Mouse (Mus musculus) hindbrain, embryonic 16.5 days (tissue): ENCODE measurements around the gene Dag1. TPM values are rescaled to one million over a fixed set of nuclear protein-coding genes. Genes with fewer than 3 reads are reported as not detected.
"Not testable (repeated sequence)": the region's sequence is repeated elsewhere in the genome, so short reads cannot be mapped to it uniquely, and the experiment has no call there.

Source experiments
- ATAC-seq: fragments of 200-750 bp; cut with Nextera tagmentation; 2 replicates; pipeline ENCODE4 v1.8.0; 2017; ENCODE audit warnings: moderate TSS enrichment, moderate library complexity
- H3K27ac ChIP-seq: fragments of 300-500 bp; sonication (generic); 2 replicates; pipeline ENCODE4 v1.5.1; 2014; ENCODE audit warnings: low read depth, mild to moderate bottlenecking, control low read depth, low read length, moderate library complexity
- H3K27me3 ChIP-seq: fragments of 300-500 bp; sonication (generic); replicated peaks from 2 replicates; pipeline ENCODE4 v1.6.1; 2014; ENCODE audit warnings: low read length; ENCODE audit not compliant: control insufficient read depth, insufficient read depth
- H3K36me3 ChIP-seq: fragments of 300-500 bp; sonication (generic); 2 replicates; pipeline ENCODE4 v1.6.1; 2014; ENCODE audit warnings: mild to moderate bottlenecking, low read length, moderate library complexity, mixed read lengths; ENCODE audit not compliant: control insufficient read depth, insufficient read depth
- H3K4me1 ChIP-seq: fragments of 300-500 bp; sonication (generic); 2 replicates; pipeline ENCODE4 v1.6.1; 2014; ENCODE audit warnings: low read depth, low read length; ENCODE audit not compliant: control insufficient read depth, insufficient read depth
- H3K4me2 ChIP-seq: fragments of 300-500 bp; sonication (generic); 2 replicates; pipeline ENCODE4 v1.6.1; 2014; ENCODE audit warnings: mild to moderate bottlenecking, low read length, control low read depth, moderate library complexity
- H3K4me3 ChIP-seq: fragments of 300-500 bp; sonication (generic); 2 replicates; pipeline ENCODE4 v1.5.1; 2014; ENCODE audit warnings: mild to moderate bottlenecking, low read length, control low read depth, moderate library complexity
- H3K9ac ChIP-seq: fragments of 300-500 bp; sonication (generic); 2 replicates; pipeline ENCODE4 v1.6.1; 2014; ENCODE audit warnings: low read depth, mild to moderate bottlenecking, control low read depth, low read length, moderate library complexity
- H3K9me3 ChIP-seq: fragments of 300-500 bp; sonication (generic); 2 replicates; pipeline ENCODE4 v1.6.1; 2014; ENCODE audit warnings: mild to moderate bottlenecking, low read length, moderate library complexity; ENCODE audit not compliant: control insufficient read depth
- WGBS: fragments of 180-500 bp; shearing (Covaris S2); extraction: QIAGEN DNeasy Blood & Tissue Kit; methylation state at CpG from one replicate; pipeline ENCODE4 v1.1.7; 2014; 5-methylcytosine and 5-hydroxymethylcytosine counted together
- polyA plus RNA-seq: library from polyadenylated mRNA; unstranded; fragments of >200 nt; fragmentation: Nextera tagmentation; extraction: Ambion mirVana; gene quantifications from 2 replicates; pipeline ENCODE4 v1.2.1, GENCODE M21; 2015

Dag1 gene
- polyA plus RNA-seq, 1 experiment from 2014 or later = 75.4 TPM

DNA sequence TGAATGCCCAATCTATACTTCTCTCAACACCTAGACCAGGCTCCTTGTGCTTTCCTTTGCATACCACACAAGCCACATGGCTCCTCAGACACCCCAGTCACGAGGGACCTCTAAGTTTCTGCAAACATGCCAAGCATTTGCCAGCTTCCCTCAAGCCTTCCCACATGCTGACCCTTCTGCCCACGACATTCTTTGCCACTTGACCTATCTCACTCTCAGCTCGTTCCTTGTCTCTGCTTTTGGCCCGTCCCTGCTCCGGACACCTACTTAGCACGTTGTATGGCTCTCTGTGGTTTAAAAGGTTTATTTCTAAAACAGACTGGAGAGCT is 11.5 kb upstream of the Dag1 start:
- ATAC-seq = no peak
- Histone ChIP-seq H3K9ac (no peak overlapping the region), H3K27me3 (no peaks in the 10 kb centered on the region), H3K4me2 (no peak overlapping the region), H3K9me3 (no peaks in the 10 kb centered on the region), H3K36me3 (no peaks in the 10 kb centered on the region), H3K27ac (no peak overlapping the region), H3K4me3 (no peak overlapping the region), H3K4me1 (no peaks in the 10 kb centered on the region)
- whole genome bisulfite sequencing = 61% methylated on average over 6 of the region's 6 CpGs

DNA sequence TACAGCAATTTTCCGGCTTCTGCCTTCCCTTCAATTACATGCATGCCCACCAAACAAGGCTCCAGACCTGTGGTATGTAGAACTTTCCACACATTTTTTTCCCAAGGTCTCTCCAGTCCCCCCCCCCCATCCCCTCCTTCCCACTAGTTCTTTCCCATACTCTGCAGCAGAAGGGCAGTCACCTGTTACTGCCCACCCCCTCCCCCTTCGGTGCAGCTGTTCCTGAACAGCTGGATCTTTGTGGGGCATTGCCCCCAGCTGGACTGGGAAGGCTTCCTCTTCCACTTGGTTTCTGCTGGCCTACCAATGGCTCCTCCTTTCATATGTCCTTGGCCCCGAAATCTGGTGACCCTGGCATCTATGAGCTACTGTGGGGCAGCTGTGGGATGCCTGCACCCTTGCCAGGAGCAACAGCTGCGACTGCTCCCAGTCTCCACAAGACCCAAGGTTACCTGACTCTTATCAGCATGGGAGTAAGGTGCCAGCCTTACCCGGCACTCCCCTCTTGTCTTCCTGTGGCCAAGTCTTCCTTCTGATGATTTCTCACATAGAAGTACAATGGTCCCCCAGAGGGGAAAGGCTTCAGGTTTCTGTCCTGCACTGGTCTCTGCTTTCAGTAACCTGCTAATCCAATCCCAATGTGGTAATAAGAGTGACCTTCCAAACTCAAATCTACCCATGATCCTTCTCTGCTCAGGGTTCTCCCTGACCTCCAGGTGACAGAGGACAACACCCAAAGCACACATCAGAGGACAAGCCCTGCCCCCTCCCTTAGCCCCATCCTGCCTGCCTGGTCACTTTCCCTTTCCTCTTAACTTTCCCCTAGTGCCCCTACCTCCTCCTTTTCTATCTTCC is 10.9 kb upstream of the Dag1 start:
- H3K27ac ChIP-seq = no peak overlapping the region
- no peak overlapping the region for H3K4me3 ChIP-seq
- no peak overlapping the region for H3K4me2 ChIP-seq
- H3K27me3 ChIP-seq = no peaks in the 10 kb centered on the region
- 82% methylated on average over 5 of the region's 5 CpGs for WGBS
- no peak overlapping the region for H3K9ac ChIP-seq
- ATAC-seq = no peak
- H3K36me3 ChIP-seq = no peaks in the 10 kb centered on the region
- no peaks in the 10 kb centered on the region for H3K9me3 ChIP-seq
- H3K4me1 ChIP-seq = no peaks in the 10 kb centered on the region

DNA sequence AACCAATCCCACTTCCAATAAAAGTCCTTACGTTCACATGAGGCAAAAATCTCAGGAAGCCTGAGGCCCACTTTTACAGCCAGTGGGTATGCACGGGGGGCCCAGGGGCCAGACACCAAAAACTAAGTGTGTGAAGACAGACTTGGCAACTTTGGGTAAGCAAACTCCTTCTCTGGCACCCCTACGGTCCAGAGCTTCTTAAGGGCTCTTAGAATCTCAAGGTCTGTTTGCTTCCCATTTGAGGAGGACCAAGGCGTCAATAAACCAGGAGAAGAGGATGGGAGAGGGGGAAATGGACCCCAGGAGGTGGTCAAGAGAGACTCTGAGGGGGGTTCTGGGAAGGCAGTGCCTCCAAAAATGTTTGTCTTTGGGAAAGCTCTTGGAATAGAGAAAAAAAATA is 9.7 kb upstream of the Dag1 start:
- H3K9ac ChIP-seq = no peak overlapping the region
- H3K9me3 ChIP-seq = no peaks in the 10 kb centered on the region
- WGBS = 75% methylated on average over 4 of the region's 4 CpGs
- H3K4me3 ChIP-seq = no peak overlapping the region
- no peaks in the 10 kb centered on the region for H3K4me1 ChIP-seq
- no peaks in the 10 kb centered on the region for H3K27me3 ChIP-seq
- no peaks in the 10 kb centered on the region for H3K36me3 ChIP-seq
- no peak overlapping the region for H3K27ac ChIP-seq
- no peak overlapping the region for H3K4me2 ChIP-seq
- no peak for ATAC-seq

DNA sequence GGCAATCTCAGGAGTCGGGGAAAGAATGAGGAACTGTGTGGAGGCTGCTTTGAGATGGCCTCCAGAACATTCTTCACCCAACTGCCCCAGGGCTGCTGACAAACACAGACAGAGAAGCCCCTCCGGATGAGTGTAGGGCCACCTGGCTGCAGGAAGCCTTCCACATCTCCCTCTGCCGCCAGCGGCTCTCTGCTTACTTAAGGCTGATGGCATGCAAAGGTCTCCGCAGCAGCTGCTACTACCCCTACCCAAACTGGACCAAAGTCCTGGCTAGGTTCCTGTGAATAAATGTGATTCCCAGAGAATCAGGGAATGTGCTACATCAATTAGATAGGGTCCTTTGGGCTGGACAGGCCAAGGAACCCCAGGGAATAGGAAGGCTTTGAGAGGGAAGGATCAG is 8.9 kb upstream of the Dag1 start:
- no peaks in the 10 kb centered on the region for H3K9me3 ChIP-seq
- H3K27ac ChIP-seq = no peak overlapping the region
- no peaks in the 10 kb centered on the region for H3K4me1 ChIP-seq
- WGBS = 85% methylated on average over 5 of the region's 5 CpGs
- no peak overlapping the region for H3K4me3 ChIP-seq
- H3K9ac ChIP-seq = no peak overlapping the region
- H3K27me3 ChIP-seq = no peaks in the 10 kb centered on the region
- no peaks in the 10 kb centered on the region for H3K36me3 ChIP-seq
- no peak overlapping the region for H3K4me2 ChIP-seq
- no peak for ATAC-seq

DNA sequence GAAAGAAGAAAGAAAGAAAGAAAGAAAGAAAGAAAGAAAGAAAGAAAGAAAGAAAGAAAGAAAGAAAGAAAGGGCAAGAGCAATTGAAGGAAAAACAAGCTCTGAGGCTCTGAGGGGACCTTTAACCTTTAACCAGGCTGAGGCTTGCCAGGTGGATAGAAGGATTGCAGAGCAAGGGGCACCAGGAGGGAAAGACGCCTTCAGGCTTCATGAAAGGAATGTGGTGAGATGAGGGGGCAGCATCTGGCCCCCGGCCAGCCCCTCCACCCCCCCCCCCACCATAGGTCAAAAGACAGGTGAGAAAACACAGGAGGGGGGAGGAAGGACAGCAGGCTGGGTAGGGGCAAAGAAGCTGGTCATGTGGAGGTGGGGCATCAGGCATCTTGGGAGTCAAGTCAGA is 8.2 kb upstream of the Dag1 start:
- H3K36me3 ChIP-seq = no peaks in the 10 kb centered on the region
- H3K4me3 ChIP-seq = no peak overlapping the region
- H3K27me3 ChIP-seq = no peaks in the 10 kb centered on the region
- no peak overlapping the region for H3K4me2 ChIP-seq
- 34% methylated on average over 2 of the region's 2 CpGs for WGBS
- no peaks in the 10 kb centered on the region for H3K9me3 ChIP-seq
- ATAC-seq = no peak
- no peak overlapping the region for H3K27ac ChIP-seq
- H3K9ac ChIP-seq = no peak overlapping the region
- no peaks in the 10 kb centered on the region for H3K4me1 ChIP-seq

DNA sequence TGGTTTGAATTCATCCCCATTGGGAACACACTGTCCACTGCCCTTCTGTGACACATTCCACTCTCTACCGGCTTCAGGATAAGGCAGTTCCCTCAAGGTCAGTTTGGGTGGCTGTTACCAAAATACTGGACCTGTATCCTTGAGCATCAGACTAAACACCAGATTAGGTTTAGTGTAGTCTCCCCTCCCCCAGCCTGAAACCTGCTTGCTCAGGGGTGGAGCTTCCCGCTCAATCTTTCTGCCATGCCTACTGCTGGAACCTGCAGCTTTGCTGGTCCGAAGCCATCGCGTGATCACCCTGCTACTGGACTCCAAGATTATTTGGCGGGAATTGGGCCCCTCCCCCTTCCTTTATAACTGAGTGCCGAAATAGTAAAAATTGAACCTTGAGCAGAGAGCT is 4.9 kb upstream of the Dag1 start:
- not testable (repeated sequence) for H3K4me3 ChIP-seq, H3K4me2 ChIP-seq, ATAC-seq, H3K27me3 ChIP-seq, H3K9me3 ChIP-seq, H3K9ac ChIP-seq, H3K27ac ChIP-seq, H3K4me1 ChIP-seq, H3K36me3 ChIP-seq
- 81% methylated on average over 6 of the region's 7 CpGs for WGBS

DNA sequence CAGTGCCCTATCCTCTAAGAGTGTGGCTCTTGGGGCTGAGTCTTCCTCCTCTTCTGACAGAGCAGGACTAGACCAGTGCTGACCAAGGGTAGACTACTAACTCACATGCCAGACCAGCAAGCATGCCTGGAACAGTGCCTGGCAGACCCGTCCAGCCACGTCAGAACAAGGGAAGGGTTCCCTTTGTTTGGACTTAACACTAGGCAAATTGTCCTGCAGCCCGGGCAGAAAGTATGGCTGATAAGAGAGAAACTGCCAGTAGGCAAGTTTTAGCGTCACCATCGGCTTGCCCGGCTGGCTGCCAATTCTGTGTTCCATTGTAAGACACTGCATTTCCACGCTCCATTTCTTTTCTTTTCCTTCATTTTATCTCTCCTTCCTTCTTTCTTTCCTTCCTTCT is 3.9 kb upstream of the Dag1 start:
- no peak overlapping the region for H3K4me2 ChIP-seq
- H3K4me3 ChIP-seq = no peak overlapping the region
- no peaks in the 10 kb centered on the region for H3K27me3 ChIP-seq
- ATAC-seq = no peak
- no peaks in the 10 kb centered on the region for H3K36me3 ChIP-seq
- 65% methylated on average over 7 of the region's 7 CpGs for WGBS
- no peak overlapping the region for H3K27ac ChIP-seq
- H3K9ac ChIP-seq = no peak overlapping the region
- H3K9me3 ChIP-seq = no peaks in the 10 kb centered on the region
- H3K4me1 ChIP-seq = peaks cover 6% of the 10 kb centered on the region

DNA sequence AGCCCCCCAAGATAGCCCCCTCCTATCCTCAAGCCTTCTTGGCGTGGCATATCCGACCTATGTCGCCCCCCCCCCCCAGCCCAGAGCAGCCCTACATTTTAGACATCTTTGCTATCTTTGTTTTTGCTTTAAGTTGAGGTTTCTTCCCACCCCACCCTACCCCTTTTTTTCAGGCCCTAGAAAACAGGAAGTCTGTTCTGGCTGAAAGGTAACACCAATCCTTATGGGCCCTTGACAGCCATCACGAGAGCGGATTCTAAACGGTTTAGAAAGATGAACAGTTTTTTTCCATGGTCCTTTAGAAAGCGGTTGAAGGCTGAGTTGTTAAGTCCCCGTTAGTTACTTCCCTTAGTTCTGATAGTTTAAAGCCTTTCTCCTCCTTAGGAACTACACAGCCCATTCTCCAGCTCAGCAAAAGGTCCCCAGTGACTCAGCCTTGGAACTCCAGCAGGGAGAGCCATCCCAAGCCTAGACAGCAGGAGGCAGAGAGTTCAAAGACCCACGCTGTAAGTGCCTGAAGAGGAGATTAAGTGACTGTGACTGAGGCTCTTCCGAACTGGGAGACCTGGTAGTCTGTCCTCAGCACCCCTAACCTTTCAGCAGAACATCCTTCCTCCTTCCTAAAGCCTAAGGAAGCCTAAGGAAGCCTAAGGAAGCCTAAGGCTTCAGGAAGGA is 2.6 kb upstream of the Dag1 start:
- WGBS = 68% methylated on average over 10 of the region's 10 CpGs
- no peak overlapping the region for H3K27ac ChIP-seq
- ATAC-seq = no peak
- no peak overlapping the region for H3K9ac ChIP-seq
- H3K27me3 ChIP-seq = no peaks in the 10 kb centered on the region
- H3K4me2 ChIP-seq = no peak overlapping the region
- H3K4me3 ChIP-seq = no peak overlapping the region
- H3K36me3 ChIP-seq = no peaks in the 10 kb centered on the region
- peaks cover 18% of the 10 kb centered on the region for H3K4me1 ChIP-seq
- no peaks in the 10 kb centered on the region for H3K9me3 ChIP-seq

DNA sequence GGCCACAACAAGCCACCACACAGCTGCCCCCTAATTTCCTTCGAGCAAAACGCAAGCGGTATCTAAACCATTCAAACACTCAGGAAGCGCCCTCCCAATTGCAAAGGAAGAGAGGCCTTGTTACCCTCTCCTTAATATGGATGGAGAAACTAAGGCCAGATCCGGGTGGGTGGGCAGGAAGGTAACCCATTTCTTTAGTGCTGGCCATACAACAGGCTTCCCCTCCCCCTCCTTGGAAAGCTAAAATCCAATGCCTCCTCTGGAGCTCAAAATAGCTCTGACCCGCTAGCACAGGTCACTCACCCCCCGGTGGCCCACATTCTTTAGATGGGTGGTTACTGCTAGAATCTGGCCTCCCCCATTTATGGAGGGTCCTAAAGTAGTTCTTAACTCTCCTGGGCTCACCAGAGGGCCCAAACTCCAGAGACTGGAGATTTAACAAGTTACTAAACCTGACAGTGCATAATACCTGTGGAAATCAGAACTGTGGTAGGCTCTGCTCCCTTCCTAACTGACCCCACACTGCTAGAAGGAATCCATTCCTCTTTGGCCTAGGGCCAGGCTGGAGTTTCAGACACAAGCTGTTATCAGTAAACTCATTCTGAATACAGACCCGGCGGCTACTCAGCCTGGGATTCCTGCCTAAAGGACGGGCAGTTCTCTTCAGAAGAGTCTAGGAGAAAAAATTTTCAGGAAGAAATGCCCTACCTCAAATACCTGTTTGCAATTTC is 598 bp upstream of the Dag1 start:
- Histone ChIP-seq H3K9ac (peak overlapping the region; percentile 63), H3K27me3 (no peaks in the 10 kb centered on the region), H3K27ac (peak overlapping the region; percentile 82), H3K4me1 (peaks cover 20% of the 10 kb centered on the region), H3K36me3 (no peaks in the 10 kb centered on the region), H3K4me2 (peak overlapping the region; percentile 84), H3K4me3 (peak overlapping the region; percentile 98), H3K9me3 (no peaks in the 10 kb centered on the region)
- 17% methylated on average over 9 of the region's 10 CpGs for WGBS
- no peak; the same call in 1 of the 2 replicates for ATAC-seq
